Mouse (Mus musculus) left cerebral cortex, adult 2 months (tissue): Measurements from ENCODE around the gene Gnptab. TPM values are rescaled to one million over a fixed set of nuclear protein-coding genes. Genes with fewer than 3 reads are reported as not detected.

Experiments
- DNase-seq, 2 experiments: peaks; one replicate each; pipeline ENCODE4 v3.0.0; 2021 to 2022; ENCODE audit warnings: low spot score in 2 of 2, mixed read lengths in 1 of 2; ENCODE audit errors: extremely low spot score in 1 of 2
- H3K27ac ChIP-seq: fragments of 200-600 bp; 2 replicates; pipeline ENCODE4 v1.8.1; 2022
- H3K4me3 ChIP-seq: fragments of 200-600 bp; 2 replicates; pipeline ENCODE4 v1.8.1; 2022
- CTCF ChIP-seq: fragments of 200-600 bp; IDR thresholded peaks from 2 replicates; pipeline ENCODE4 v1.8.1; 2022; ENCODE audit warnings: antibody characterized with exemption, mild to moderate bottlenecking, moderate library complexity
- intact Hi-C: fragments of 180-260 bp; cut with DNase I; formaldehyde crosslinking; loops from one replicate; pipeline ENCODE4 v1.15.1; 2025
- total RNA-seq, 2 experiments: library from RNA; stranded (reverse); gene quantifications; 2 replicates each; pipeline ENCODE4 v1.2.3; 2021

The Gnptab gene
- total RNA-seq, 2 experiments from 2014 or later, result 66.9 to 73.3 TPM

GRCm38 (mm10) chr10:88494959-88495587, 116.1 kb downstream of the Gnptab start:
- TF ChIP-seq CTCF, result no peak
- H3K4me3 ChIP-seq, result no peak overlapping the region
- intact Hi-C loops, result no loop called here
- no peak for DNase-seq
- H3K27ac ChIP-seq, result no peak overlapping the region

Other genes starting within 250 kb of the Gnptab start
- gene Parpbp, start 232.2 kb upstream of the Gnptab start, total RNA-seq, result under 1 TPM; 0.54 to 0.72 TPM
- 1 to 10 TPM; 6.8 to 6.9 TPM for gene Nup37, start 232.1 kb upstream of the Gnptab start, total RNA-seq
- 10 to 100 TPM; 20.1 to 23.0 TPM for gene Washc3, start 178.0 kb upstream of the Gnptab start, total RNA-seq
- 1 to 10 TPM; 1.1 to 1.2 TPM for gene Dram1, start 52 bp upstream of the Gnptab start, total RNA-seq
- under 1 TPM; 0.41 to 0.72 TPM for gene Sycp3, start 80.4 kb downstream of the Gnptab start, total RNA-seq
- gene Chpt1, start 124.9 kb downstream of the Gnptab start, total RNA-seq, result 10 to 100 TPM; 36.5 to 39.8 TPM
- 1 to 10 TPM; 6.0 to 6.1 TPM for gene Mybpc1, start 226.0 kb downstream of the Gnptab start, total RNA-seq